Mouse (Mus musculus) monocyte, adult 2 months (primary cell): ENCODE results near the gene Hp.
A peak's percentile ranks its signal among the peaks of the same experiment; 100 is the strongest.

Experiments used
- DNase-seq, 2 experiments: peaks; one replicate each; pipeline ENCODE4 v3.0.0; 2022; ENCODE audit warnings: low spot score in 2 of 2, low read depth in 1 of 2

The Hp gene

GRCm38 (mm10) chr8:109578900-109579301, at the start of gene Hp:
TSS of gene Hp (minus strand) at chr8:109579172.
- DNase-seq = peak in 1 of 2 experiments; percentile 13

GRCm38 (mm10) chr8:109628638-109629037, 49.7 kb upstream of the Hp start:
- no peak for DNase-seq

- no peak for DNase-seq
Measured at GRCm38 (mm10) chr8:109615569-109615968, 36.6 kb upstream of the Hp start.

GRCm38 (mm10) chr8:109614243-109615210, 35.6 kb upstream of the Hp start, which contains the start of gene Pkd1l3:
TSS of gene Pkd1l3 (plus strand) at chr8:109614517.
- no peak for DNase-seq

GRCm38 (mm10) chr8:109609153-109609502, 30.2 kb upstream of the Hp start:
- no peak for DNase-seq

- DNase-seq = peak; percentile 88 to 92
Measured at GRCm38 (mm10) chr8:109608271-109609152, 29.5 kb upstream of the Hp start, which contains the start of gene Dhodh. TSS of gene Dhodh (minus strand) at chr8:109608673.

GRCm38 (mm10) chr8:109607650-109608049, 28.7 kb upstream of the Hp start:
- DNase-seq = no peak

GRCm38 (mm10) chr8:109606725-109607124, 27.8 kb upstream of the Hp start:
- DNase-seq = no peak

- DNase-seq = peak in 1 of 2 experiments; percentile 51
Measured at GRCm38 (mm10) chr8:109595854-109596253, 16.9 kb upstream of the Hp start.

- DNase-seq = no peak
Measured at GRCm38 (mm10) chr8:109593117-109593788, 14.3 kb upstream of the Hp start.

GRCm38 (mm10) chr8:109592164-109592563, 13.2 kb upstream of the Hp start:
- DNase-seq = no peak

GRCm38 (mm10) chr8:109591367-109591766, 12.4 kb upstream of the Hp start:
- DNase-seq = no peak

GRCm38 (mm10) chr8:109590901-109591300, 11.9 kb upstream of the Hp start:
- DNase-seq = no peak

- no peak for DNase-seq
Measured at GRCm38 (mm10) chr8:109586972-109587504, 8.1 kb upstream of the Hp start.

- DNase-seq = peak in 1 of 2 experiments; percentile 22
Measured at GRCm38 (mm10) chr8:109585652-109586051, 6.7 kb upstream of the Hp start.

GRCm38 (mm10) chr8:109584830-109585229, 5.9 kb upstream of the Hp start:
- no peak for DNase-seq

- no peak for DNase-seq
Measured at GRCm38 (mm10) chr8:109584293-109584692, 5.3 kb upstream of the Hp start.

- DNase-seq = no peak
Measured at GRCm38 (mm10) chr8:109576311-109576710, 2.7 kb downstream of the Hp start.

GRCm38 (mm10) chr8:109571139-109571538, 7.8 kb downstream of the Hp start:
- DNase-seq = no peak

GRCm38 (mm10) chr8:109565498-109566333, 13.3 kb downstream of the Hp start, which contains the start of the genes Dhx38 and Txnl4b:
TSS of gene Dhx38 (minus strand) at chr8:109565861.
TSS of gene Txnl4b (plus strand) at chr8:109565892.
- peak; percentile 95 to 96 for DNase-seq
